Mouse (Mus musculus) layer of hippocampus, postnatal 10 days (tissue): ENCODE measurements at regions not wholly inside any gene's neighbourhood (a gene's known extent, or its start where the extent isn't known, plus 50 kb on each side); places are given as distances from the start of the nearest gene placed in this dataset.

ENCODE experiments used
- DNase-seq, 2 experiments: peaks; one replicate each; pipeline ENCODE4 v3.0.0; 2021; ENCODE audit warnings: low spot score in 2 of 2

DNA sequence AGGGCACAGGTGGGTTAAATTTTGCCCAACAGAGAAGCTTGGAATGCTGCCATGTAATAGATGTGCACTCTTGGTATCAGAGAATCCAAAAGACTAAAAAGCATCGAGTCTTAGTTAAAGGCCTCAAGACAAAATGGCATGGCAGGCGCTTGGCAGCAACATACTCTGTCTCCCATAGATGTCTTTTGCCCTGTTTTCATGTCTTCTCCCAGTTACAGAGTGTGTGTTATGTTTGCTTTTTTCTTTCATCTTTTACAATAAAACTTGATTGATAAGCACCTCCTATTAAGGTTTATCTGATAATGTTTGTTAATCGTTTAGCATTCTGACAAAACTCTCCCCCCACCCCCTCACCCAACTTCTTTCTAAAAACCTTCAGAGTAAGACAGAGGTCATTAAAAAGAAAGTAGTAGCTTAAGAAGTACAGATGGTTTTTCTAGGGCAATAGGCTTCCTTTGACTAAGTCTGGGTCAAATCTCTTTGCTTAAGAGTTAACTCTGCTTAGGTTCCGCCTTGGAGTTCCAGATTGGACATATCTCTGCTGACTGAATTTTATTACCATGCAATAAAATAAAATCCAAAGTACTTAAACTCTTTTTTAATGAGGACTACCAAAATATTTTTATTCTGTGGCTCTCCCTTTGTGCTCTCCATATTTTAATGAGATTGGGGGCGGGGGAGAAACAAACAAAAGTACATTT, 252.9 kb upstream of the Zeb2 start:
- no peak for DNase-seq

GRCm38 (mm10) chr2:45369432-45369831, 252.2 kb upstream of the Zeb2 start:
- DNase-seq: no peak

DNA sequence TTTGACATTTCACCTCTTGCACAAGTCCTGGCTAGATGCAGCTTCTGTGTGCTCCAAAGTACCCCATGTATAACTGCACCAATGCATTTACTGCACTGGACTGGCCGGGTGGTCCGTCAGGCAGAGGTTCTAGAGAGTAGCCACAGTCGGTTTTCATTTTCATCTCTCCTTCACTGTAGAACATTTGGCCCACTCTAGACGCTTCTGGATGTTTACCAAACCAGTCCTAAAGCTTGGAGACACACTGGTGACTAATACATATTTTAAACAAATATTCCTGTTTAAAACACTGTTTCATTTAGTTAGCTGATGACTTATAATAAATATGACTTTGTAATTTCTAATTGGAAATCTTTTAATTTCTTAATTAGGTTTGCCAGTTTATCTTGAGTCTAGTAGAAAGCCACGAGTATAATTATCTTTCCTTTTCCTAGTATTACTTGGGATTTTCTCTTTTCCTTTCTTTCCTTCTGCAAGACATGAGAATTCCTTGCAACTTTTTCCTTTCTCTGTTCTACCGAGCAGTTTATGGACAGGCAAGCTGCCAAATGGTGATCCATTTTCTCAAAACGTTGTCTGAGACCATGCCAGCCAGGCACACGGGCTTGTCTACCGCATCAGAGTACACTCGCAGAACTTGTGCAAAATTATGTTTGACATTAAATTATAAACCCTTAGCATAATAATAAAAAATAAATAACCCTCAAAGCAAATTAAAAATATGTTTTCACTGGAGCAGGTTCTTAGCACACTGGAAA, 250.4 kb upstream of the Zeb2 start:
- DNase-seq: no peak

DNA sequence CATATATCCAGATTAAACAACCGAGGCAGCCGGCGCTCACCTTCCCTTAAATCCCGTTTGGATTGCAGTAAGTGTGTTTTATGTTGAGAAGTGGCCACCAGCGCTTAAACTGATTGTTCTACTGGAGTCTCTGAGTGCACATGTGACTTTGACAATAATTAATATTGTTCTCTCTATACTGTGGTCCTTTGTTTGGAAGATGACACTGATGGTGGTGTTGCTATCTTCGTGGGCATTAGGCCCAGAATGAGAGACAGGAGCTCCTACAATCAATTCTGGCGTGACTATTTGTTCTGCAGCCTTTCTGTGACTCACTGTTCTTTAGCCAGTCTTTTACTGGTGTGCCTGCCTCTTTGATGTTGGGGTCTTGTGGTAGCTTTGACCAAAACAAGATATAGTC, 240.1 kb upstream of the Zeb2 start:
- DNase-seq: no peak

- DNase-seq: peak in 1 of 2 experiments; percentile 34
Observed at GRCm38 (mm10) chr2:45356558-45357170, 239.5 kb upstream of the Zeb2 start.

DNA sequence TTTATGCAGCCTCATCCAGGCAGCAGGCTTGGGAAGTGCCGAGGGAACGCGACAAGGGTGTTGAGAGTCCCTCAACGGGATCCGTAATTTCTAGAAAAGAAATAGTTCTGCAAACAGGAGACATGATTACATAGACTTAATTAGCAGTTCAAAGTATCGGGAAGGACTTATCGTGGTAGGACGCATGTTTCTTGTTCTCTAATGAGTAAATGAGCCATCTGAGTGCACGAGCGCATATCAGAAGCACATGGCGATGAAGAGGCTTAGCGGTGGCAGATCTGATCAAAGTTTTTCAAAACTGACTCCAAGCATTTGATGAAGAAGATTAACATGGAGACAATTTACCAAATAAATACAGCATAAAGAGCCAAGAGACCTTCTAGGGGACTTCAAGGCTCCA, 238.8 kb upstream of the Zeb2 start:
- DNase-seq: no peak

- DNase-seq: no peak
Observed at GRCm38 (mm10) chr2:45351529-45352133, 234.4 kb upstream of the Zeb2 start.

- DNase-seq: no peak
Observed at GRCm38 (mm10) chr2:45346358-45346757, 229.2 kb upstream of the Zeb2 start.

DNA sequence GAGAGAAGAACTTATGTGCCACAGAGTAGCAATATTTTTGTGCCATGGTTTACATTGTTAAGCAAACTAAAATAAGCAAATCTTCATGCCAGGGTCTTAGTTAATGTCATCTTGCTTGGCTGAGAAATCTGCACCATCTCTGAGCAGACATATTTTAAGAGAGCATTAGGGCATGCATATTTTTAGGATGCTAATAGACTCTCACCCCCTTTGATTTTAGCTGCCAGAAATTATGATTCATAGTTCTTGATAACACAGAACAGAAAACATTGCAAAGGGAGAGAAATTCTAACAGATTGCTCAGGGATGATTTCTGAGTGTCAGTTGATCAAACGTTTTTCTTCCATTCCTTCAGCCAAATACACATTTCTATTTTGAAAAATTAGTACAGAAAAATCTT, 222.7 kb upstream of the Zeb2 start:
- no peak for DNase-seq

DNA sequence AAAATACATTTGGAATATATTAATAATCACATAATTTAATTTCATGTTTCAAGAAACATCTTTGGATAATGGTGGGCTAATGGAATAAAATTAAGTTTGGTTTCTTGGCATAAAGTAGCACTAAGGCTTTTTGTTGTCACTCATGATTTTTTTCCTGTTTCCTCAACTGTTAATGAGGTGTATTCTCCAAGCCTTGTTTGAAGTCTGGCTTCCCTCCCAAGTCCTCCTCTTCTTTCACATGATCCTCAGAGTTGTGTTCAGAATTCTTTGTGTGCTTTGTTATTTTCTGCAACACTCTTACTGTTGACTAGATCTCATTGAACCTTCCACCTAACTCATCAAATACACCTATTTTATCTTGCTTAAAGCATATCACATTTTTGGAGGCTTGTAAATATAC, 221.6 kb upstream of the Zeb2 start:
- DNase-seq: no peak

- DNase-seq: no peak
Observed at GRCm38 (mm10) chr2:45316945-45317565, 199.9 kb upstream of the Zeb2 start.

- no peak for DNase-seq
Observed at GRCm38 (mm10) chr2:45287530-45288009, 170.4 kb upstream of the Zeb2 start.

- DNase-seq: no peak
Observed at GRCm38 (mm10) chr2:45283811-45284210, 166.6 kb upstream of the Zeb2 start.

GRCm38 (mm10) chr2:45279490-45279889, 162.3 kb upstream of the Zeb2 start:
- DNase-seq: no peak

GRCm38 (mm10) chr2:45277602-45278001, 160.4 kb upstream of the Zeb2 start:
- DNase-seq: no peak

GRCm38 (mm10) chr2:45276703-45277102, 159.5 kb upstream of the Zeb2 start:
- DNase-seq: no peak

- DNase-seq: no peak
Observed at GRCm38 (mm10) chr2:45270035-45270434, 152.8 kb upstream of the Zeb2 start.

DNA sequence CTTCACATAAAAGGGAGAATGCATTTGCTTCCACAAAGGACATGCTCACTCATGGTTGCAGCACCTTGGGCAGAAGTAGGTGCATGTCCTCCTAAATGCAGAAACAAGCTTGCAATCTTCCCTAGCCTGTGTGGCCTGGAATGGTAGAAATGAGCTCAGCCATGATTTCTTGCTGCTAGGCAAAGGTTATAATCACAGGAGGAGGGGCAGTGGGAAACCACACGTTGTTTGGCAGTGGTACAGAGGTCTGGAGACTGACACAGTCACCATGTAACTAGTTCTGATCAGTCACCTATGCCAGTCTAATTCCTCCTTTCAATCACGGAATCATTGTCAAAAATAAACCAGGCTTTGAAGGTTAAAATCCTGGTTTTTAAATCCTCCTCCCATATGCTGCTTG, 148.6 kb upstream of the Zeb2 start:
- no peak for DNase-seq

DNA sequence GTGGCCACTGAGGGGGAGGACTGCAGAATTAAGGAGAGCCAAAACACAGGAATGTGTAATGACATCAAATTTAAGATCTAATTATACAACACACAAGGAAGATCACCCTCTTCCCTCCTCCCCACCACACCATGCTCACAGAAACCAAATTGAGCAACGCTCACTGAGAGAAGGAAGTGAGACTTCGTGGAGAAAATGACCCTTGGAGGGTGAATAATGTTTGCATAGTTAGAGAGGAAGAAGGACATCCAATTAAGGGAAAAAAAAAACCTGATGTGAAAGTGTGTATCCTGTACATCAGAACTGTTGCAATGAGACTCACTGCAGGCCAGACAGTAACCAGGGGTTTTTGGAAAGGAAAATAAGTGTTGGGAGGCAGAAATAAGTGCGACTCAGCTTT, 144.8 kb upstream of the Zeb2 start:
- DNase-seq: no peak

DNA sequence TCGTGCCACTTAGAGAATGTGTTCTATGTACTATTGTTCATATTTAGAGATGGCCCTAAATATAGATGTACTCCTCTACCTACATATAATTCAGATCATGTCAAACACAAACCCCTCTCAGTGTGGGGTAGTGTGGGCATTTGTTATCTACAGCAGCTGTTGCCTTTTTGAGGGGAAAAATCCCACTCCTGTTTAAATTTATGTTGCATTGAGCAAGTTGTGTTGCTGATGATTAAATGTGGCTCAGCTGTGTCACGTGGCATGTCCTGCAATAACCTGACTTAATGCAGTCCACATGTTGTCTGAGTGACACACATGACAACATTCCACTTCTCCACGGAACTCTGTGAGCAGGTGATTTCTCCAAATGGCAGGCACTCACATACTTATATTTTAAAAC, 141.7 kb upstream of the Zeb2 start:
- DNase-seq: no peak

DNA sequence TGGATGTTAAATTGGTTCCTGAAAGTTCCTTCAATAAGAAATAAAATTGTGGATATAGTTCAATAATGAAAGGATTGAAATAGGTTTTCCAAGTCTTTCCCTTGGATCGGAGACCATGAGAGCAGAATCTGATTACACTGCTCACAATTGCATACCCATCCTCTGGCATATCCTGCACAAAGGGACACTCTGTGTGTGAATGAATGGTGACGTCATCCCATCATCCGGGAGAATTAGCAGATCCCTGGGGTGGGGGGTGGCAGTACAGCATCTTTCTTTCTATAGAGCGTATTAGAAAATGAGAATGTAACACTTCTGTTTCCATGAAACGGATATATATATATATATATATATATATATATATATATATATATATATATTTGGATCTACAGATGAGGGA, 139.2 kb upstream of the Zeb2 start:
- DNase-seq: no peak

GRCm38 (mm10) chr2:45253936-45254335, 136.7 kb upstream of the Zeb2 start:
- no peak for DNase-seq
